Mouse (Mus musculus): ENCODE measurements around the gene Med26. TPM values are rescaled to one million over a fixed set of nuclear protein-coding genes. Genes with fewer than 3 reads are reported as not detected.

The Med26 gene
- polyA plus RNA-seq, 1 experiment from 2014 or later: 4.4 TPM

- H3K4me3 ChIP-seq (ENCODE audit: inconsistent target): peak within 1 kb of the TSS; percentile 79
- WGBS (ENCODE audit: missing documents): under 1% methylated on average over 52 of the region's 52 CpGs
Measured at GRCm38 (mm10) chr8:72570633-72571610, 22.9 kb upstream of the Med26 start, which contains the start of gene Smim7. Gene Smim7, minus strand, starts transcription at chr8:72571088.

GRCm38 (mm10) chr8:72565970-72566369 is 17.9 kb upstream of the Med26 start:
- WGBS (ENCODE audit: missing documents): 92% methylated on average over 2 of the region's 2 CpGs
- no peak overlapping the region for H3K4me3 ChIP-seq (ENCODE audit: inconsistent target)

More at GRCm38 (mm10) chr8:72570633-72571610, 22.9 kb upstream of the Med26 start, which contains the start of gene Smim7:
- H3K27ac ChIP-seq: peak within 1 kb of the TSS; percentile 76
- H3K79me2 ChIP-seq (ENCODE audit: inconsistent target): peaks cover 27% of the 10 kb centered on the region
- H3K36me3 ChIP-seq (ENCODE audit: inconsistent target): peaks cover 33% of the 10 kb centered on the region; the same call in 1 of the 2 replicates

GRCm38 (mm10) chr8:72561111-72561689 is 13.1 kb upstream of the Med26 start:
- no peak overlapping the region for H3K27ac ChIP-seq
- H3K79me2 ChIP-seq (ENCODE audit: inconsistent target): no peaks in the 10 kb centered on the region
- 100% methylated on average over 1 of the region's 1 CpGs for WGBS (ENCODE audit: missing documents)
- peaks cover 19% of the 10 kb centered on the region for H3K36me3 ChIP-seq (ENCODE audit: inconsistent target)
- no peak overlapping the region for H3K4me3 ChIP-seq (ENCODE audit: inconsistent target)

More at GRCm38 (mm10) chr8:72565970-72566369, 17.9 kb upstream of the Med26 start:
- Histone ChIP-seq H3K27ac (no peak overlapping the region), H3K79me2 (ENCODE audit: inconsistent target) (peaks cover 27% of the 10 kb centered on the region), H3K36me3 (ENCODE audit: inconsistent target) (peaks cover 48% of the 10 kb centered on the region)

- WGBS (ENCODE audit: missing documents): 100% methylated on average over 4 of the region's 4 CpGs
- no peak overlapping the region for H3K27ac ChIP-seq
- no peaks in the 10 kb centered on the region for H3K36me3 ChIP-seq (ENCODE audit: inconsistent target)
- H3K79me2 ChIP-seq (ENCODE audit: inconsistent target): no peaks in the 10 kb centered on the region
- H3K4me3 ChIP-seq (ENCODE audit: inconsistent target): no peak overlapping the region
Measured at GRCm38 (mm10) chr8:72555770-72556169, 7.7 kb upstream of the Med26 start.

GRCm38 (mm10) chr8:72549314-72549892 is 1.3 kb upstream of the Med26 start:
- H3K27ac ChIP-seq: peak overlapping the region; percentile 69; the same call in 1 of the 2 replicates
- H3K79me2 ChIP-seq (ENCODE audit: inconsistent target): peaks cover 52% of the 10 kb centered on the region
- peak overlapping the region; percentile 66 for H3K4me3 ChIP-seq (ENCODE audit: inconsistent target)
- 22% methylated on average over 5 of the region's 5 CpGs for WGBS (ENCODE audit: missing documents)
- H3K36me3 ChIP-seq (ENCODE audit: inconsistent target): no peaks in the 10 kb centered on the region

GRCm38 (mm10) chr8:72548644-72549313 is 709 bp upstream of the Med26 start:
- no peaks in the 10 kb centered on the region for H3K36me3 ChIP-seq (ENCODE audit: inconsistent target)
- H3K27ac ChIP-seq: peak overlapping the region; percentile 69
- H3K79me2 ChIP-seq (ENCODE audit: inconsistent target): peaks cover 59% of the 10 kb centered on the region
- H3K4me3 ChIP-seq (ENCODE audit: inconsistent target): peak overlapping the region; percentile 66
- under 1% methylated on average over 41 of the region's 45 CpGs for WGBS (ENCODE audit: missing documents)

GRCm38 (mm10) chr8:72547122-72547801 is 808 bp downstream of the Med26 start:
- Histone ChIP-seq H3K79me2 (ENCODE audit: inconsistent target) (peaks cover 74% of the 10 kb centered on the region), H3K36me3 (ENCODE audit: inconsistent target) (no peaks in the 10 kb centered on the region), H3K4me3 (ENCODE audit: inconsistent target) (peak overlapping the region; percentile 87), H3K27ac (peak overlapping the region; percentile 21; the same call in 1 of the 2 replicates)
- 3% methylated on average over 26 of the region's 27 CpGs for WGBS (ENCODE audit: missing documents)

GRCm38 (mm10) chr8:72539234-72539633 is 8.8 kb downstream of the Med26 start:
- Histone ChIP-seq H3K79me2 (ENCODE audit: inconsistent target) (peaks cover 96% of the 10 kb centered on the region), H3K36me3 (ENCODE audit: inconsistent target) (no peaks in the 10 kb centered on the region), H3K27ac (no peak overlapping the region), H3K4me3 (ENCODE audit: inconsistent target) (no peak overlapping the region)

GRCm38 (mm10) chr8:72534888-72535287 is 13.2 kb downstream of the Med26 start:
- Histone ChIP-seq H3K36me3 (ENCODE audit: inconsistent target) (no peaks in the 10 kb centered on the region), H3K27ac (no peak overlapping the region), H3K79me2 (ENCODE audit: inconsistent target) (peaks cover 98% of the 10 kb centered on the region), H3K4me3 (ENCODE audit: inconsistent target) (no peak overlapping the region)
- WGBS (ENCODE audit: missing documents): 93% methylated on average over 3 of the region's 3 CpGs

- Histone ChIP-seq H3K79me2 (ENCODE audit: inconsistent target) (peaks cover 100% of the 10 kb centered on the region), H3K4me3 (ENCODE audit: inconsistent target) (no peak overlapping the region), H3K36me3 (ENCODE audit: inconsistent target) (no peaks in the 10 kb centered on the region), H3K27ac (no peak overlapping the region)
- WGBS (ENCODE audit: missing documents): 83% methylated on average over 1 of the region's 1 CpGs
Measured at GRCm38 (mm10) chr8:72532103-72532502, 16.0 kb downstream of the Med26 start.

GRCm38 (mm10) chr8:72521888-72522287 is 26.2 kb downstream of the Med26 start:
- Histone ChIP-seq H3K4me3 (ENCODE audit: inconsistent target) (no peak overlapping the region), H3K36me3 (ENCODE audit: inconsistent target) (no peaks in the 10 kb centered on the region), H3K27ac (peak overlapping the region; percentile 42), H3K79me2 (ENCODE audit: inconsistent target) (peaks cover 84% of the 10 kb centered on the region)

- Histone ChIP-seq H3K27ac (no peak overlapping the region), H3K4me3 (ENCODE audit: inconsistent target) (no peak overlapping the region), H3K36me3 (ENCODE audit: inconsistent target) (no peaks in the 10 kb centered on the region), H3K79me2 (ENCODE audit: inconsistent target) (peaks cover 90% of the 10 kb centered on the region)
- 93% methylated on average over 7 of the region's 7 CpGs for WGBS (ENCODE audit: missing documents)
Measured at GRCm38 (mm10) chr8:72517421-72517988, 30.6 kb downstream of the Med26 start.

GRCm38 (mm10) chr8:72513158-72513557 is 34.9 kb downstream of the Med26 start:
- no peak overlapping the region for H3K4me3 ChIP-seq (ENCODE audit: inconsistent target)

More at GRCm38 (mm10) chr8:72513158-72513557, 34.9 kb downstream of the Med26 start:
- peaks cover 100% of the 10 kb centered on the region for H3K79me2 ChIP-seq (ENCODE audit: inconsistent target)
- no peak overlapping the region for H3K27ac ChIP-seq
- 100% methylated on average over 1 of the region's 1 CpGs for WGBS (ENCODE audit: missing documents)
- no peaks in the 10 kb centered on the region for H3K36me3 ChIP-seq (ENCODE audit: inconsistent target)
